Mouse (Mus musculus): ENCODE results near the gene Gpr37l1. TPM values are rescaled to one million over a fixed set of nuclear protein-coding genes. Genes with fewer than 3 reads are reported as not detected.

The Gpr37l1 gene
- polyA plus RNA-seq, 1 experiment from 2014 or later = not detected

DNA sequence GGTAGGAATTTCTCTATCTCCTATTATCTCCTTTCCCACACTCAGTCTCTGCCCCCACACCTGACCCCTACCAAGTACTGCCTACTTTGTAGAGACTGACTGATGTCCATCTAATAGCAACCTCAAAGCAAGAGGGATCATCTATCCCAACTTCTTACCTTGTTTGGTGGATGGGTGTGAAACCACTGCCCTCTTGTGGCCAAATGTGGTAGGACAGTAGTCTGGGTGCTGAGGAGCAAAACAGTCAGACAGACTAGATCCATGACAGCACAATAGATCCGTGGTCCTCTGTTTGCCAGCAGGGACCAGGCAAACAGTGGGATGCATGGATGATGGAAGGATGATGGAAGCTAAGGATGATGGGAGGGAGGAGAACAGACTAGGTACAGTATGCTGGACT lies 31.0 kb downstream of the Gpr37l1 start:
- Histone ChIP-seq H3K36me3 (replicated peaks) (no peaks in the 10 kb centered on the region), H3K4me1 (peaks cover 18% of the 10 kb centered on the region)
- 18% methylated on average over 1 of the region's 1 CpGs for WGBS

DNA sequence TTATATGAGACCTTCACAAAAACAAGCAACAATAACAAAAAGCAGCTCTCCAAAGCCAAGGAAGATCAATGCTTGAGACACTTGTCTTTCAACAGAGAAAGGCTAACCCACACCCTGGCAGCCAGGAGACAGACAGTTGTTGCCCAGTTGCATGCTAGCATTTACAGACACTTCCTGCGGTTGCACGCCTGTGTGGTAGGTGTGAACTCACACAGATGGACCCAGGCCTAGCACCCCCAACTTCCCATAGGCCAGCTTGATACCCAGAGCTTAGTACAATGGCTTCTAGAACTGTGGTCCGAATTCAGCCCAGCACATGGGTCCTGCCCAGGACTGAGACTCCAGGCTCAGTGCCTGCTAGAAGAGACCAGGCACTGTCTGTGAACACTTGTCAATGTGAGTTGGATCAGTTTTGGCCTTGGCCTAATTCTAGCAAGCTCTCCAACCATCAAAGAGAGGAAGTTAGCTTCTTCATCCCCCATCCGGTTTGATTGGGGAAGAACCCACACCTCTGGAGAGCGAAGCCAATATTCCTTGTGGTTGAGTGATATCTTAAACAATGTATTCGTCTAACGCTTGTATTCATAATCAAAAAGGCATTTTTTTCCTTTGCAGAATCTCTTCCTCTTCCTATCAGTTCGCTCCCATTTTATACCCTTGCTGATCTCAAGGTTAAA lies 32.2 kb downstream of the Gpr37l1 start:
- H3K36me3 ChIP-seq (replicated peaks) = no peaks in the 10 kb centered on the region
- no peak overlapping the region for H3K4me3 ChIP-seq
- WGBS = 90% methylated on average over 8 of the region's 8 CpGs
- peaks cover 27% of the 10 kb centered on the region for H3K4me1 ChIP-seq
- H3K9me3 ChIP-seq = no peaks in the 10 kb centered on the region
- H3K27ac ChIP-seq (replicated peaks) = no peak overlapping the region
- DNase-seq (ENCODE audit: low spot score) = no peak
- peaks cover 7% of the 10 kb centered on the region for H3K27me3 ChIP-seq (replicated peaks; ENCODE audit: low read depth, poor library complexity, severe bottlenecking)

More for the DNA sequence above, 31.0 kb downstream of the Gpr37l1 start:
- no peaks in the 10 kb centered on the region for H3K9me3 ChIP-seq
- no peak overlapping the region for H3K27ac ChIP-seq (replicated peaks)
- peak; percentile 85 for DNase-seq (ENCODE audit: low spot score)
- H3K27me3 ChIP-seq (replicated peaks; ENCODE audit: low read depth, poor library complexity, severe bottlenecking) = peaks cover 6% of the 10 kb centered on the region
- H3K4me3 ChIP-seq = no peak overlapping the region

DNA sequence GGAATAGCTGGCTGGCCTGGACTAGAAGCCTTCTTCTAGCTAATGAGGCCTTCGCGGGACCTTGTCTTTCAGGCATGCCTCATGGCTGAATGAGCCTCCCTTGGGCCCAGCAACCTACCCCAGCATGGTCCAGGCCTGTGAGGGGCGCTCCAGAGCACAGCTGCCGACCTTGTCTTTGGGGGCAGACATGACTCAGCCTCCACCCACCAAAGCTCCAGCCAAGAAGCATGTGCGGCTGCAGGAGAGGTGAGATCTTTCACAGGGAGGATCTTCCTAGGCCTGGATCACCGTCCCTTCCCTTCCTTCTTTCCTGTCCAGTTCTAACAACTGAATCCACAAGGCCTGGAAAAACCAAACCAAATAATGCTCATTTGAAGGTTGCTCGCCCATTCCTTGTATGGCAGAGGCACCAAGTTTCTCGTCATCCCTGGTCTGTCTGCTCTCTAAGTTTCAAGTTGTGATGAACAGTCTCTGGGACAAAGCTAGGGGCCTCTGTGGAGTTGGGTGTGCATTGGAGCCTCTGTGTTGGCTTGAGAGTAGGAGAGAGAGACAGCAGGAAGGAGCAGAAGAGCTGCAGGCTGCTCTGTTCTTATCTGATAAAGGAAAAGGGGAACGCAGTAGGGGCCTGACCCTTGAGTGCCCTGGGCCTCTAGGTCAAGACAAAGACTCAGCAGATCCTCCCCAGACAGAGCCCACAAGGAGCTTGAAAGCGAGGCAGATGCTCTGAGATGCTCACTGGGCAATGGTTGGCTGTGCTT lies 33.6 kb downstream of the Gpr37l1 start:
- peaks cover 41% of the 10 kb centered on the region for H3K4me1 ChIP-seq
- no peaks in the 10 kb centered on the region for H3K9me3 ChIP-seq
- no peak for DNase-seq (ENCODE audit: low spot score)
- H3K27ac ChIP-seq (replicated peaks) = no peak overlapping the region
- H3K4me3 ChIP-seq = no peak overlapping the region
- H3K36me3 ChIP-seq (replicated peaks) = no peaks in the 10 kb centered on the region
- WGBS = 79% methylated on average over 10 of the region's 10 CpGs
- H3K27me3 ChIP-seq (replicated peaks; ENCODE audit: low read depth, poor library complexity, severe bottlenecking) = peaks cover 20% of the 10 kb centered on the region

DNA sequence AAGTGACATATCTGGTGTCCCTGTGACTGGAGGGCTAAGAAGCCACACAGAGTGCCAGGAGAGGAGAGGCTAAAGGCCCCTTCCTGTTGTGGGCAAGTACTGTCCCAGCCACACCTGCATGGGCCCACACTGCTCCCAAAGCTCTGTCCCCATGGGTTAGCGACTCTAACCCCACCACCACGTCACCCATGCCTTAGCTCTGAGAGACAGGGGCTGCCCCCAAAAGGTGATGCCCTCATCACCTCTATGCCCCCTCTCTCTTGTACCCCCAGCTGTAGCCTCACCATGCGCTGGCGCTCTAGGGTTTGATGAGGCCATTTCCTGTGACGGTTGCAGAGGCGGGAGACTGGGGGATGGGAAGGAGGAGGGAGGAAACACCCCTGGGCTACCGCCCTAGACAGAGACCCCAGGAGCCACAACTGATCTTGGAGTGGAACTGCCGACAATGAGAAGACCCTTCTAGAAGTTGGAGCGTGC lies 34.5 kb downstream of the Gpr37l1 start:
- 83% methylated on average over 9 of the region's 9 CpGs for WGBS
- Histone ChIP-seq H3K9me3 (no peaks in the 10 kb centered on the region), H3K4me1 (peaks cover 45% of the 10 kb centered on the region), H3K27ac (replicated peaks) (peak overlapping the region; percentile 25; the same call in 1 of the 2 replicates), H3K36me3 (replicated peaks) (no peaks in the 10 kb centered on the region), H3K4me3 (no peak overlapping the region), H3K27me3 (replicated peaks; ENCODE audit: low read depth, poor library complexity, severe bottlenecking) (peaks cover 29% of the 10 kb centered on the region)
- no peak for DNase-seq (ENCODE audit: low spot score)

DNA sequence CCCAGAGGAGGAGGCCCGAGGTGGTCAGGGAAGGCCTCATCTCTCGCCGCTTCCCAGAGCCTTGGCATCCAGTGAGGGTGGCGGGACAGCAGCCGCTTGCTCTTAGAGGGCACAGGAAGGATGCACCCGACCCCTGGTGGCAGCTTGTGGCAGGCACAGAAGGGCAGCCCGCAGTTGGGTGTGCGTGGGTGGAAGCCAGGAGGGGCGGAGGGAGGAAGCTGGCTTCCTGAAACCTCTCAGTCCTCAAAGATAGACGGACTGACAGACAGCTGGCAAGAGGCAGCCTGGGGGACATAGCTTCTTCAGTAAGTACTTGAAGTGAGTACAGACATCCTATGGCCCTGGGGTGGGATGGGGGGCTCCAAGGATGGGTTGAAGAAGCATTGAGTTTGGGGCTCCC lies 35.0 kb downstream of the Gpr37l1 start, which contains the start of gene Ptpn7:
Gene Ptpn7, plus strand, starts transcription at position 228 of the 400 bp plus-strand sequence.
- DNase-seq (ENCODE audit: low spot score) = peak; percentile 50
- Histone ChIP-seq H3K4me1 (peaks cover 50% of the 10 kb centered on the region), H3K4me3 (no peak within 1 kb of the TSS), H3K9me3 (no peaks in the 10 kb centered on the region), H3K27ac (replicated peaks) (peak within 1 kb of the TSS; percentile 25), H3K36me3 (replicated peaks) (no peaks in the 10 kb centered on the region), H3K27me3 (replicated peaks; ENCODE audit: low read depth, poor library complexity, severe bottlenecking) (peaks cover 34% of the 10 kb centered on the region)
- WGBS = 43% methylated on average over 10 of the region's 10 CpGs

DNA sequence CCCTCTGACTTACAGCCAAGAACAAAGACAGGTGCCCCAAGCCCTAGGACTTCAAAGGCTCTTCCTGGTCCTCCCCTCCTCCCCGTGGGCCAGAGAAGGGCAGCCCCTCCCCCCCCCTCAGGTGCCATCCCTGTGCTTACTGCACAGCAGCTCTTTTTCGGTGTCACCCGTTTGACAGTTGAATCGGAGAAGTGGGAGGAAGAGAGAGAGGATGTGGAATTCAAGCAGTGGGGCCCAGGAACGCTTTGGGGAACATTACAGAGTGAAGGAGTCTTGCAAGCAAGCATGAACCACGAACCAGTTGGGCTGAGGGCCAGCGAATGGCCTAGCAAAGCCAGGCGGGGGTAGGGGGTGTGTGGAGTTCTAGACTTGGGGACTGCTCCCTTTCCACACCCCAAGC lies 35.9 kb downstream of the Gpr37l1 start:
- H3K36me3 ChIP-seq (replicated peaks) = no peaks in the 10 kb centered on the region
- 67% methylated on average over 8 of the region's 8 CpGs for WGBS
- peaks cover 59% of the 10 kb centered on the region for H3K4me1 ChIP-seq
- no peak overlapping the region for H3K4me3 ChIP-seq
- no peaks in the 10 kb centered on the region for H3K9me3 ChIP-seq
- peak overlapping the region; percentile 25 for H3K27ac ChIP-seq (replicated peaks)
- DNase-seq (ENCODE audit: low spot score) = no peak
- peaks cover 41% of the 10 kb centered on the region for H3K27me3 ChIP-seq (replicated peaks; ENCODE audit: low read depth, poor library complexity, severe bottlenecking)

DNA sequence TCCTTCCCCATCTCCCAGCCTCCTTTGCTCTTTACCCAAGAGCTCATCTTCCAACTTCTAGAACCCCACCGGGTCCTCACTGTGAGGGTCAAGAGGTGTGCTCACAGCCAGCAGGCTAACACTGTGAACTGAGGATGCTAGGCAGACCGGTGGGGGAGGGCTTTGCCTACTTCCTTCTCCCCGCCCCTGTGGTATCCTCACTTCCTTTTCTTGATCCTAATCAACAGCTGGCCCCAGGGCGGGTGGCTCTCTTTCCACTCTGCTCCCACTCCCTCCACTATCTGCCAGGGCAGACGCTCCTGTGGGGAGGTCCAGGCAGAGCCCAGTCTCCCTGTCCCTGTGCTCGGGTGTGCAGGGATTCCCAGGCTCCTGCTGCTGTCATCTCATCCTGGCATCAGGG lies 36.4 kb downstream of the Gpr37l1 start:
- no peaks in the 10 kb centered on the region for H3K36me3 ChIP-seq (replicated peaks)
- H3K9me3 ChIP-seq = no peaks in the 10 kb centered on the region
- WGBS = 31% methylated on average over 6 of the region's 6 CpGs
- H3K27ac ChIP-seq (replicated peaks) = peak overlapping the region; percentile 25
- no peak for DNase-seq (ENCODE audit: low spot score)
- H3K4me3 ChIP-seq = no peak overlapping the region
- H3K27me3 ChIP-seq (replicated peaks; ENCODE audit: low read depth, poor library complexity, severe bottlenecking) = peaks cover 41% of the 10 kb centered on the region
- peaks cover 64% of the 10 kb centered on the region for H3K4me1 ChIP-seq

DNA sequence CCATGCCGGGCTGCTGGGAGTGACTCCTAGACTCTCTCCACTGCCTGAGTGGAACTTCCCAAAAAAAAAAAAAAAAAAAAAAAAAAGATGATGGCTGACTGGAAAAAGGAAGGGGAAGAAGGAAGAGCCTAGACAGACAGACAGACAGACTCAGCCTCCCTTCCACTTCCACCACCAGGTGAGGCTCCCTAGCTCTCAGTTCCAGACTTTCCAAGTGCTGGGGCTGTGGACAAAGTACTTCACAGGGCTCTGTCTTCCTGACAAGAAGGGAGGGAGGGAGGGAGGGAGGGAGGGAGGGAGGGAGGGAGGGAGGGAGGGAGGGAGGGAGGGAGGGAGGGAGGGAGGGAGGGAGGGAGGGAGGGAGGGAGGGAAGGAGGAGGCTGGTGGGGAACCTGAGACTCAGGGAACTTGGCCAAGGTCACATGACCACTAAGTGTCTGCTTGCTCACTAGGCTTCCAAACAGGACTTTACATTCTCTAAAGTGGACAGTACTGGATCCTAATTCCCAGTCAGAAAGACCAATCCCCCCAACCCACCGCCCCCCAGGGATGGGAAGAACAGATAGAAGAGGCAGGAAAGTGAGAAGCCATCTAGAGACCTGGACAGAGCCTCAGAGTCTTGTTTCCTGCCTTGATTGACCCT lies 37.0 kb downstream of the Gpr37l1 start:
- H3K4me3 ChIP-seq = no peak overlapping the region
- H3K27me3 ChIP-seq (replicated peaks; ENCODE audit: low read depth, poor library complexity, severe bottlenecking) = peaks cover 43% of the 10 kb centered on the region
- H3K9me3 ChIP-seq = no peaks in the 10 kb centered on the region
- H3K36me3 ChIP-seq (replicated peaks) = no peaks in the 10 kb centered on the region
- H3K4me1 ChIP-seq = peaks cover 68% of the 10 kb centered on the region
- WGBS = 66% methylated on average over 2 of the region's 2 CpGs
- H3K27ac ChIP-seq (replicated peaks) = no peak overlapping the region
- no peak for DNase-seq (ENCODE audit: low spot score)

DNA sequence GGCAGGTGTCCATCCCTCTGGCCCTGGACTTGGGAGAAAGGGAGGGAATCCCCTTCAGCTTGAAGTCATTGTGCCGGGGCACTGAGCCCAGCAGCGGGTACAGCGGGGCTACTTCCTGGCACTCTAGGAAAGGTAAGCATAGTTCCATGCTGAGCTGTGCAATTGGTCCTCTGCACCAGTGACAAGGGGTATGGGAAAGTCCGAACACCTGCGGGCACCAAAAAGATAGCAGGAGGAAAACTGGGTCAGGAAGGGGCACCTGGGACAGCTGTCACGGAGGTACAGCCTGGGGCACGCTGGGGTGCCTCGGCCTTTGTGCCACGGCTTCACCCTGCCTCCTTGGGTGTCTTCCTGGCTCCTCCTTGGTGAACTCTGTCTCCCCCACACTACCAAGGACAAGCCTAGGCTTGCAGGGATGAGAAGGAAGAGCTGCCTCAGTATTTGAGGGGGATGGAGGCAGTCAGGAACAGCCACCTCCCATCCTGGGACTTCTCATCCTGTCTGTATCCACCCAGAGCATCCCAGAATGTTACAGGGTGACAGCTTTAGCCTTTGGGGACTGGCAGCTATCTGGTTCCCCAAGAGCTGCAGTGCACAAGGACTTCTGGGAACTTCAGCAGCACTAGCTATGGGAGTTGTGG lies 37.8 kb downstream of the Gpr37l1 start:
- DNase-seq (ENCODE audit: low spot score) = no peak
- peaks cover 48% of the 10 kb centered on the region for H3K27me3 ChIP-seq (replicated peaks; ENCODE audit: low read depth, poor library complexity, severe bottlenecking)
- 0 out of 2 replicates have a peak overlapping the region, but pooled peaks have one; percentile 0 for H3K27ac ChIP-seq (replicated peaks)
- H3K9me3 ChIP-seq = no peaks in the 10 kb centered on the region
- 56% methylated on average over 9 of the region's 9 CpGs for WGBS
- H3K36me3 ChIP-seq (replicated peaks) = no peaks in the 10 kb centered on the region
- H3K4me1 ChIP-seq = peaks cover 72% of the 10 kb centered on the region
- no peak overlapping the region for H3K4me3 ChIP-seq

DNA sequence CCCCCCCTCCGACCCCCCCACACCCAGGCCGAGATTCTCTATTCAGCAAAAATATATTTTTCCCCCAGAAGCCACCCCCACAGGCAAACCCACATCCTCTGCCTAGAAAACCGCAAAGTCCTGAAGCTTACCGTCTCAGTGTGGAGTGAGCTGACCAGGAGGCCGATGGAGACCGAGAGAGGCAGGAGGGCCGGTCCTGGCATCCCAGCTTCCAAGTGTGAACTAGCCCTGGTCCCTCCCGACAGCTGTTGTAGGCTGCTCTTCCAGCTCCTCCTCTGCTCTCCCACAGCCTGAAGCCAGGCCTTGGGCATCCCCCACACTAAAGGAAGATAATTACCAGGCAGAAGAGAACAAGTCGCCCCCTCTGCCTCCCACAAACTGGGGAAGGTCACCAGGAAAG lies 38.5 kb downstream of the Gpr37l1 start:
- no peak overlapping the region for H3K4me3 ChIP-seq
- H3K27me3 ChIP-seq (replicated peaks; ENCODE audit: low read depth, poor library complexity, severe bottlenecking) = peaks cover 48% of the 10 kb centered on the region
- no peak for DNase-seq (ENCODE audit: low spot score)
- H3K36me3 ChIP-seq (replicated peaks) = no peaks in the 10 kb centered on the region
- WGBS = 21% methylated on average over 9 of the region's 9 CpGs
- H3K9me3 ChIP-seq = no peaks in the 10 kb centered on the region
- H3K27ac ChIP-seq (replicated peaks) = 0 out of 2 replicates have a peak overlapping the region, but pooled peaks have one; percentile 0
- peaks cover 72% of the 10 kb centered on the region for H3K4me1 ChIP-seq

DNA sequence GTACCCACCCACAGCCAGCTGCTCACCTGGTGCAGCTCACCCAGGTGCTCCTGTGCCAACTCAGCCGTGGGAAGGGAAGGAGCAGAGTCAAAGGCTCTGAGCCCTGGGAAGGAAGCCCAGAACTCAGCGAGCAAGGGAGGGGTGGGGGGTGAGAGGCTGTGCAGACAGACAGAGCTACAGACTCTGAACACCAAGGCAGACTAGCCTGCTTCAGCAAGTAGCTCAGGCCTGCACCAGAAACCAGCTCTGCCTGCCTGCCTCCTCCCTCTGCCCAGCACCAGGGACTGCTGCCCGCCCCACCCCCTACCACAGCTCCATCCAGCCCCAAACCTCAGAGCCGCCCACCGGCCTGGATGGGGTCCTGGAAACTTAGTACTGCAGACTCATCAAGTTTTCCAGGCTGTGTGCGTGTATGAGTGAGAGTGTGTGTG lies 39.5 kb downstream of the Gpr37l1 start:
- WGBS = 58% methylated on average over 6 of the region's 6 CpGs
- peaks cover 68% of the 10 kb centered on the region for H3K4me1 ChIP-seq

DNA sequence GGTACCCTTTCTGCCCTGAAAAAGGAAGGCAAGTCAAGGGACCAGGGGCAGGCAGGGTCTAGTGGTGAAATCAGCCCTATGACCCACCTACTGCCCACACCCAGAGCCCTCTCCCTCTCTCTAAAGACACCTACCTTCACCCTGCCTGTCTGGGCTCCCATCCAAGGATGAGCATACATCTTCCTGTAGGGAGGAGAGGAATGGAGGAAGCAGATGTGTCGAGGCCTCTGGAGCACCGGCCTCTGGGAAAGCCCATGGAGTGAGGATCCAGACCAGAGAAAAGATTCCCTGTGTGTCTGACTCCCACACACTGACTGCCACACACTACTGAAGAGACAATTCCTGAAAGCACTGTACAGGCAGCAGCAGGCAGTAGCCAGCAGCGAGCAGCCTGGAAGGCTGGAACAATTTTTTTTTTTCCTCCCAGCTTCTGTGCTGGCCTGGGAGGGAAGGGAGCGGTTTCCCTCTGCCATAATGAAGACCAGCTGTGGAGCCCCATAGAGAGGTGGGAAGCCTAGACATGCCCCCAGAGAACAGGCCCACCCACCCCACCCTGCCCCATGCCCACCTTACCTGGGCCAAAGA lies 40.9 kb downstream of the Gpr37l1 start:
- Histone ChIP-seq H3K27me3 (replicated peaks; ENCODE audit: low read depth, poor library complexity, severe bottlenecking) (peaks cover 43% of the 10 kb centered on the region), H3K9me3 (no peaks in the 10 kb centered on the region), H3K4me1 (peaks cover 54% of the 10 kb centered on the region), H3K4me3 (no peak overlapping the region), H3K36me3 (replicated peaks) (no peaks in the 10 kb centered on the region), H3K27ac (replicated peaks) (peak overlapping the region; percentile 81)
- WGBS = 49% methylated on average over 4 of the region's 4 CpGs
- DNase-seq (ENCODE audit: low spot score) = peak; percentile 55

More for the DNA sequence above, 39.5 kb downstream of the Gpr37l1 start:
- Histone ChIP-seq H3K36me3 (replicated peaks) (no peaks in the 10 kb centered on the region), H3K4me3 (no peak overlapping the region), H3K27me3 (replicated peaks; ENCODE audit: low read depth, poor library complexity, severe bottlenecking) (peaks cover 48% of the 10 kb centered on the region), H3K9me3 (no peaks in the 10 kb centered on the region), H3K27ac (replicated peaks) (peak overlapping the region; percentile 81; the same call in 1 of the 2 replicates)
- no peak for DNase-seq (ENCODE audit: low spot score)

All from embryonic facial prominence, embryonic 10.5 days (tissue).